In the genomic region with DNA sequence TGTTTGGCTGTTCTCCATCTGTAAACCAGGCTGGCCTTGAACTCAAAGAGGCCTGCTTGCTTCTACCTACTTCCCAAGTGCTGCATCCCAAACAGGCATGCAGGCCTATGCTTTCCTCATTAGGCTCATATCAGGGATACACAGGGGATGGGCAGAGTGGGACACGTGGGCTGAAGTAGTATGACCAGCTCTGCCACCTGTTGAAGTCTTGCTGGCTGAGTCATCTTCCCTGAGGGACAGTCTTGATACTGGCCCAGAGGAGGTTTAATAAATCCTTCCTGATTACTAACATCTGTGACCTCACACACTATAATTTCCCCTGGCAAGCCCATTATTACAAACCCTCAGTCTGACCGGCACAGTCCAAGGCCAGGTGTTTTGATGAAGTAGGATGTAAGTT, we compare ENCODE assay signal across 26 mouse cellular contexts. TPM values are rescaled to one million over a fixed set of nuclear protein-coding genes. Genes with fewer than 3 reads are reported as not detected.
DNase-seq lines count a peak whose midpoint lies in the region; ATAC-seq and TF ChIP-seq lines count a peak whose summit lies in the region.
"Had no signal": no experiment of that assay in that cellular context is flagged by ENCODE, and none has a peak within 500 bp of the region (broad histone marks: within the 10 kb centered on the region; RNA-seq: fewer than 3 reads in every experiment).

No protein-coding gene starts in this region.

- WGBS in intestine, postnatal 0 days: 37% methylated on average over 2 of the region's 2 CpGs

- CTCF ChIA-PET in Patski (lab: Charles Lee): interaction anchor here (1.4 kb wide), 1 partner anchor 55 kb away, joined by 4 read pairs; no protein-coding TSS in a partner anchor

- H3K4me2 ChIP-seq in intestine, postnatal 0 days (replicated peaks; ENCODE audit: low read depth): no peak overlapping the region
- H3K4me2 ChIP-seq: forebrain, embryonic 12.5 days; hindbrain, embryonic 15.5 days; liver, embryonic 12.5 days had no signal

- no peak overlapping the region for H3K9ac ChIP-seq in intestine, postnatal 0 days (ENCODE audit: low read depth, low read length)
- H3K9ac ChIP-seq: forebrain, embryonic 12.5 days; hindbrain, embryonic 15.5 days; liver, embryonic 12.5 days had no signal

- no peak overlapping the region for H3K4me3 ChIP-seq in intestine, postnatal 0 days (ENCODE audit: low read depth, low read length)
- H3K4me3 ChIP-seq: forebrain, embryonic 12.5 days; hindbrain, embryonic 15.5 days; layer of hippocampus, adult 2 months; left cerebral cortex, adult 2 months; liver, embryonic 12.5 days had no signal

- in situ Hi-C loops in Patski (cut with MboI; ENCODE audit: low pct_unique_long_range_greater_than_20kb): no loop called here

- no peak for TF ChIP-seq CTCF in Patski (IDR thresholded peaks at IDR 0.05)
- TF ChIP-seq CTCF in intestine, postnatal 0 days (IDR thresholded peaks at IDR 0.05; ENCODE audit: low read depth): no peak

- no peaks in the 10 kb centered on the region for H3K36me3 ChIP-seq in intestine, postnatal 0 days (ENCODE audit: control insufficient read depth, insufficient read depth)
- H3K36me3 ChIP-seq: forebrain, embryonic 12.5 days; hindbrain, embryonic 15.5 days; liver, embryonic 12.5 days had no signal

- no peak overlapping the region for H3K27ac ChIP-seq in intestine, postnatal 0 days (ENCODE audit: low read depth, low read length)
- H3K27ac ChIP-seq: forebrain, embryonic 12.5 days; hindbrain, embryonic 15.5 days; layer of hippocampus, adult 2 months; left cerebral cortex, adult 2 months; liver, embryonic 12.5 days had no signal

- H3K4me1 ChIP-seq in intestine, postnatal 0 days (replicated peaks; ENCODE audit: control insufficient read depth, insufficient read depth, low read length): peaks cover 14% of the 10 kb centered on the region

- H3K27me3 ChIP-seq in Patski: no peaks in the 10 kb centered on the region
- H3K27me3 ChIP-seq in intestine, postnatal 0 days (replicated peaks; ENCODE audit: control insufficient read depth, insufficient read depth, low read length): no peaks in the 10 kb centered on the region
- H3K27me3 ChIP-seq: forebrain, embryonic 12.5 days; hindbrain, embryonic 15.5 days; liver, embryonic 12.5 days had no signal

- peak; percentile 51 for DNase-seq in adrenal gland, adult 2 months
- no peak for DNase-seq in adrenal gland, postnatal 14 days
- DNase-seq in 3T3-L1 (ENCODE audit: low read depth, low spot score) (peak; percentile 86), Patski (ENCODE audit: low read depth, low spot score) (no peak)
- DNase-seq in layer of hippocampus, postnatal 10 days (ENCODE audit: low spot score in 2 of 2): no peak
- DNase-seq in right cerebral cortex, postnatal 4 days: no peak
- DNase-seq: adrenal gland, postnatal 25 days; cerebellum, adult 11-12 months; cerebellum, postnatal 14 days; heart, adult 18-20 months; heart, postnatal 36 days; kidney, adult 18-20 months; kidney, postnatal 14 days; left cerebral cortex, postnatal 4 days; lung, adult 2 months; lung, postnatal 36 days; right cerebral cortex, adult 18-20 months; spleen, adult 18-20 months had no signal

- POLR2A ChIA-PET in Patski (lab: Charles Lee): no interaction called here

- no peaks in the 10 kb centered on the region for H3K9me3 ChIP-seq in intestine, postnatal 0 days (ENCODE audit: control insufficient read depth)
- H3K9me3 ChIP-seq: forebrain, embryonic 12.5 days; hindbrain, embryonic 15.5 days; liver, embryonic 12.5 days had no signal

- ATAC-seq in Patski: peak; percentile 77
- ATAC-seq in intestine, postnatal 0 days: peak; percentile 79
- ATAC-seq in monocyte, adult 5-6 weeks (replicated peaks; ENCODE audit: insufficient number of reproducible peaks, low FRiP score, low TSS enrichment, poor library complexity, severe bottlenecking): no peak
- ATAC-seq: liver, embryonic 12.5 days; midbrain, embryonic 16.5 days had no signal

RNA-seq across cellular contexts. Expression of a gene that starts 19.5 kb away (rescaled TPM):
- total RNA-seq in adrenal gland, adult 2 months (2021): 10 to 100 TPM; 39.7 to 51.8 TPM
- 133 and 147 TPM in 2 replicates for polyA plus RNA-seq in adrenal gland, adult 2 months (2012; rRNA removed)
- 25.6 and 27.5 TPM in 2 replicates for total RNA-seq in adrenal gland, postnatal 14 days (2021)
- 7.5 TPM for polyA plus RNA-seq in Patski (2021)
- 2.9 and 3.1 TPM in 2 replicates for polyA plus RNA-seq in intestine, postnatal 0 days (2015; fragmentation: Nextera tagmentation; extraction: Ambion mirVana)
- 100 to 1,000 TPM in 1 of 2 experiments, 10 to 100 TPM in 1; 93.1 to 132 TPM for total RNA-seq in layer of hippocampus, postnatal 10 days (2021)
- total RNA-seq in monocyte, adult 5-6 weeks (2017): 0.57 to 2.1 TPM (median 1.2 TPM) in 3 replicates

RNA-seq across cellular contexts. Expression of a gene that starts 50.8 kb away (rescaled TPM):
- total RNA-seq in adrenal gland, adult 2 months (2021): 10 to 100 TPM; 12.6 to 13.6 TPM
- 4.7 and 6.7 TPM in 2 replicates for polyA plus RNA-seq in adrenal gland, adult 2 months (2012; rRNA removed)
- 35.1 and 41.6 TPM in 2 replicates for total RNA-seq in adrenal gland, postnatal 14 days (2021)
- polyA plus RNA-seq in Patski (2021): 57.3 TPM
- polyA plus RNA-seq in intestine, postnatal 0 days (2015; fragmentation: Nextera tagmentation; extraction: Ambion mirVana): 27.6 and 29.1 TPM in 2 replicates
- total RNA-seq in layer of hippocampus, postnatal 10 days (2021): 1 to 10 TPM; 7.2 to 9.5 TPM
- total RNA-seq in monocyte, adult 5-6 weeks (2017): 23.9 to 38.7 TPM (median 27.2 TPM) in 3 replicates

Comparison
In these comparisons a context has a peak if more than half of its experiments do, and no peak if none do; other contexts are left out.
1. DNase-seq: peak in adrenal gland, adult 2 months (single experiment) and 3T3-L1 (single experiment); none in adrenal gland, postnatal 14 days (single experiment), Patski (single experiment), layer of hippocampus, postnatal 10 days (0 of 2) and right cerebral cortex, postnatal 4 days (single experiment).